Mouse (Mus musculus): Measurements from ENCODE around the gene Lce1h. TPM values are rescaled to one million over a fixed set of nuclear protein-coding genes. Genes with fewer than 3 reads are reported as not detected.

Gene Lce1h
- not detected in 2 replicates for polyA plus RNA-seq (2016; fragmentation: Nextera tagmentation; extraction: Ambion mirVana)

DNA sequence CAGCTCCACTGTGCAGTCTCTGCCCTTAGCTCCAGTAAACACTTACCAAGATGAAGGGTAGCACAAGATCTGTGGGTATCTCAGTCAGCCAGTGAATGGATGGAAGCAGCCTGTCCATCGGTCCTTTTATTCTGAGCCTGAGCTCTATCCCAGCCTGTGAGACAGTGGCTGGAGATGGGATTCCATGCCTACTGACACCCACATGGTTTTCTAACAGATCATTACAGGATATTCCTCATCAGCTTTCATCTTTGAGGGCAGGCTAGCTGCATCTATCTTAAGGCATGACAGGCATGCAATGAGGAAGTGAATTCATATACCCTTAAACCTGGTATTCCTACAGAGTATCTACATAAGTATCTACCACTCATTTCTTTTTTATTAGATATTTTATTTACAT lies at the start of gene Lce1h:
Gene Lce1h (minus strand): TSS at position 101 of the 400 bp plus-strand sequence.
- H3K27ac ChIP-seq: no peak within 1 kb of the TSS
- no peak for DNase-seq (ENCODE audit: low spot score)
- H3K4me3 ChIP-seq: no peak within 1 kb of the TSS
- H3K36me3 ChIP-seq: no peaks in the 10 kb centered on the region
- H3K27me3 ChIP-seq (ENCODE audit: insufficient read depth, poor library complexity, severe bottlenecking): no peaks in the 10 kb centered on the region
- no peaks in the 10 kb centered on the region for H3K9me3 ChIP-seq
- 97% methylated on average over 1 of the region's 1 CpGs for WGBS
- H3K4me1 ChIP-seq (replicated peaks): no peaks in the 10 kb centered on the region

DNA sequence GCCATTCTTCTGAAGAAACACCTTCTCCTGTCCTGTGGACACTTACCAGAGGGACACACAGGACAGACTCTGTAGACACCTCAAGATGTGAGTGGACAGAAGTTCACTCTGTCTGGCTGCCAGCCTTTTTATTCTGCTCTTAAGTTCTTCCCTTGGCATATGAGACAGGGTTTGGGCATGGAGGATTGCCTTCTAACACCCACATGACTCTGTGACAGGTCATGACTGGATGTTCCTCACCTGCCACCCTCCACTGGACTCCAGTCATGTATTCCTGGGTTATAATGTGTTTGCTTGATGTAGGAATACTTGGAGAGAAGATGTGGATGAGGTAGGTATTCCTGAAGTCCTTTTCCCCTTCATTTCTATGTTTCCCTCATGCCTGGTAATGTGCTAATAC lies 42.9 kb upstream of the Lce1h start, which contains the start of gene Lce1k:
Gene Lce1k (minus strand): TSS at position 101 of the 400 bp plus-strand sequence.
- H3K27ac ChIP-seq: no peak within 1 kb of the TSS
- no peaks in the 10 kb centered on the region for H3K9me3 ChIP-seq
- H3K4me3 ChIP-seq: no peak within 1 kb of the TSS
- no peaks in the 10 kb centered on the region for H3K4me1 ChIP-seq (replicated peaks)
- H3K27me3 ChIP-seq (ENCODE audit: insufficient read depth, poor library complexity, severe bottlenecking): no peaks in the 10 kb centered on the region
- H3K36me3 ChIP-seq: no peaks in the 10 kb centered on the region
- no peak for DNase-seq (ENCODE audit: low spot score)

GRCm38 (mm10) chr3:92790414-92790813 lies 25.5 kb upstream of the Lce1h start, which contains the start of gene Lce1j:
TSS of gene Lce1j (minus strand) at chr3:92790514.
- Histone ChIP-seq H3K9me3 (no peaks in the 10 kb centered on the region), H3K4me3 (no peak within 1 kb of the TSS), H3K27ac (no peak within 1 kb of the TSS), H3K4me1 (replicated peaks) (no peaks in the 10 kb centered on the region), H3K27me3 (ENCODE audit: insufficient read depth, poor library complexity, severe bottlenecking) (no peaks in the 10 kb centered on the region), H3K36me3 (no peaks in the 10 kb centered on the region)
- DNase-seq (ENCODE audit: low spot score): no peak
- 84% methylated on average over 1 of the region's 1 CpGs for WGBS

DNA sequence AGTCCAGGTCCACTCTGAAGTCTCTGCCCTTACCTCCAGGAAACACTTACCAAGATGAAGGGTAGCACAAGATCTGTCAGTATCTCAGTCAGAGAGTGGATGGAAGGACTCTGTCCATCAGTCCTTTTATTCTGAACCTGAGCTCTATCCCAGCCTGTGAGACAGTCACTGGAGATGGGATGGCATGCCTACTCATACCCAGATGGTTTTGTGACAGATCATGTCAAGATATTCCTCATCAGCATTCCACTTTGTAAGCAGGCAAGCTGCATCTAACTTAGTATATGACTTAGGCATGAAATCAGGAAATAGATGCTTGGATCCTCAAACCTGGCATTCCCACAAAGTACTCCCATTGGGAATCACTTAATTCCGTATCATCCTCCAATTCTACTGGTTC lies 13.9 kb upstream of the Lce1h start, which contains the start of gene Lce1i:
Gene Lce1i (minus strand): TSS at position 101 of the 400 bp plus-strand sequence.
- no peaks in the 10 kb centered on the region for H3K36me3 ChIP-seq
- no peaks in the 10 kb centered on the region for H3K4me1 ChIP-seq (replicated peaks)
- H3K9me3 ChIP-seq: no peaks in the 10 kb centered on the region
- WGBS: 82% methylated on average over 1 of the region's 1 CpGs
- H3K27ac ChIP-seq: no peak within 1 kb of the TSS
- DNase-seq (ENCODE audit: low spot score): no peak
- no peaks in the 10 kb centered on the region for H3K27me3 ChIP-seq (ENCODE audit: insufficient read depth, poor library complexity, severe bottlenecking)
- no peak within 1 kb of the TSS for H3K4me3 ChIP-seq

- H3K4me3 ChIP-seq: no peak overlapping the region
- WGBS: 27% methylated on average over 3 of the region's 3 CpGs
- no peaks in the 10 kb centered on the region for H3K36me3 ChIP-seq
- no peaks in the 10 kb centered on the region for H3K4me1 ChIP-seq (replicated peaks)
- no peaks in the 10 kb centered on the region for H3K27me3 ChIP-seq (ENCODE audit: insufficient read depth, poor library complexity, severe bottlenecking)
- H3K9me3 ChIP-seq: no peaks in the 10 kb centered on the region
- DNase-seq (ENCODE audit: low spot score): no peak
- no peak overlapping the region for H3K27ac ChIP-seq
Observed at GRCm38 (mm10) chr3:92771573-92771972, 6.7 kb upstream of the Lce1h start.

GRCm38 (mm10) chr3:92753197-92753596 lies 11.7 kb downstream of the Lce1h start:
- H3K27me3 ChIP-seq (ENCODE audit: insufficient read depth, poor library complexity, severe bottlenecking): no peaks in the 10 kb centered on the region
- DNase-seq (ENCODE audit: low spot score): no peak
- no peak overlapping the region for H3K27ac ChIP-seq
- H3K36me3 ChIP-seq: no peaks in the 10 kb centered on the region
- H3K4me3 ChIP-seq: no peak overlapping the region
- no peaks in the 10 kb centered on the region for H3K4me1 ChIP-seq (replicated peaks)
- no peaks in the 10 kb centered on the region for H3K9me3 ChIP-seq
- WGBS: 38% methylated on average over 3 of the region's 3 CpGs

GRCm38 (mm10) chr3:92752238-92752637 lies 12.6 kb downstream of the Lce1h start, which contains the start of gene Lce1g:
TSS of gene Lce1g (minus strand) at chr3:92752338.
- DNase-seq (ENCODE audit: low spot score): no peak
- no peaks in the 10 kb centered on the region for H3K36me3 ChIP-seq
- H3K27me3 ChIP-seq (ENCODE audit: insufficient read depth, poor library complexity, severe bottlenecking): no peaks in the 10 kb centered on the region
- H3K4me1 ChIP-seq (replicated peaks): no peaks in the 10 kb centered on the region
- WGBS: 82% methylated on average over 1 of the region's 1 CpGs
- no peak within 1 kb of the TSS for H3K27ac ChIP-seq
- no peaks in the 10 kb centered on the region for H3K9me3 ChIP-seq
- H3K4me3 ChIP-seq: no peak within 1 kb of the TSS

GRCm38 (mm10) chr3:92738996-92739395 lies 25.9 kb downstream of the Lce1h start, which contains the start of gene Gm38119:
TSS of gene Gm38119 (minus strand) at chr3:92739096.
- 77% methylated on average over 1 of the region's 1 CpGs for WGBS
- Histone ChIP-seq H3K4me1 (replicated peaks) (no peaks in the 10 kb centered on the region), H3K9me3 (no peaks in the 10 kb centered on the region), H3K27ac (no peak within 1 kb of the TSS), H3K27me3 (ENCODE audit: insufficient read depth, poor library complexity, severe bottlenecking) (no peaks in the 10 kb centered on the region), H3K36me3 (no peaks in the 10 kb centered on the region), H3K4me3 (no peak within 1 kb of the TSS)
- DNase-seq (ENCODE audit: low spot score): no peak

DNA sequence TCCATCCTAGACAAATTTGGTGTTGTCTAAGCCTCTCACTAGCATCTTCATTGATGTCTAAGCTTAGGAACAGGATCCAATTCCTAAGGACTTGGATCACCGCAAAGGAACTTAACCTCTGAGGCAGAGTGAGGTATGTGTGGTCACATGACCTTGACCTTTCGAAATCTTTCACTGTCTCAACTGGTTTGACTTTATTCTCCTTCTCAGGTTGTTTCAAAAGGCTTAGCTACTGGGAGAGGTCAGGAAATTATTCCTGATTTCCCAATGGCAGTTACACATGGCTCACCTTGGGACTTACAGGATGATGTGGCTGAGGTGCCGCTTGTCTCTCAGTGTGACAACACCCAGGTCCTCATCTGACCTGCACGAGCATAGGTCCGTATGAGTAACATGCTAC lies 42.2 kb downstream of the Lce1h start:
- Histone ChIP-seq H3K27me3 (ENCODE audit: insufficient read depth, poor library complexity, severe bottlenecking) (no peaks in the 10 kb centered on the region), H3K4me1 (replicated peaks) (no peaks in the 10 kb centered on the region), H3K36me3 (no peaks in the 10 kb centered on the region), H3K4me3 (no peak overlapping the region), H3K27ac (no peak overlapping the region), H3K9me3 (no peaks in the 10 kb centered on the region)
- WGBS: 90% methylated on average over 5 of the region's 5 CpGs
- no peak for DNase-seq (ENCODE audit: low spot score)

GRCm38 (mm10) chr3:92720250-92720649 lies 44.6 kb downstream of the Lce1h start, which contains the start of gene Lce1f:
TSS of gene Lce1f (minus strand) at chr3:92720350.
- H3K27me3 ChIP-seq (ENCODE audit: insufficient read depth, poor library complexity, severe bottlenecking): no peaks in the 10 kb centered on the region
- no peaks in the 10 kb centered on the region for H3K9me3 ChIP-seq
- H3K27ac ChIP-seq: no peak within 1 kb of the TSS
- no peaks in the 10 kb centered on the region for H3K4me1 ChIP-seq (replicated peaks)
- DNase-seq (ENCODE audit: low spot score): no peak
- 83% methylated on average over 3 of the region's 3 CpGs for WGBS
- H3K4me3 ChIP-seq: no peak within 1 kb of the TSS
- no peaks in the 10 kb centered on the region for H3K36me3 ChIP-seq

DNA sequence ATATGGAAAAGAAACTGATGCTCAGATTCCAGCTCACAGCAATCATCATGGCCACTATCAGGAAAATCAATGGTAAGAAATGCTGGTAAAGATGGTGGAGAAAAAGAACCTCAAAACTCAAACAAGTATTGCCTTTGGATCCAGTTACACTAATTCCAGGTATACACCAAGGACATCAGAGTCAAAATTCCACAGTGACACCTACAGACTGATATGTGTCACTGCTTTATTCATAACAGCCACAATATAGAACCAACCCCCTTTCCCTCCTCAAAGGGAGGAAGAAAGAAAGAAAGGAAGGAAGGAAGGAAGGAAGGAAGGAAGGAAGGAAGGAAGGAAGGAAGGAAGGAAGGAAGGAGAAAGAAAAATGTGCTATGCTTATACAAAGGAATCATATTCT lies 49.7 kb downstream of the Lce1h start:
- Histone ChIP-seq H3K4me1 (replicated peaks) (no peaks in the 10 kb centered on the region), H3K9me3 (no peaks in the 10 kb centered on the region), H3K27me3 (ENCODE audit: insufficient read depth, poor library complexity, severe bottlenecking) (no peaks in the 10 kb centered on the region), H3K27ac (no peak overlapping the region), H3K4me3 (no peak overlapping the region), H3K36me3 (no peaks in the 10 kb centered on the region)
- DNase-seq (ENCODE audit: low spot score): no peak

Other genes with a start within 250 kb of the Lce1h start
- not detected in 2 replicates for gene 2310046K23Rik, start 230.6 kb downstream of the Lce1h start, polyA plus RNA-seq (2016; fragmentation: Nextera tagmentation; extraction: Ambion mirVana)
- not detected in 2 replicates for gene Ivl, start 191.3 kb downstream of the Lce1h start, polyA plus RNA-seq (2016; fragmentation: Nextera tagmentation; extraction: Ambion mirVana)
- not detected in 2 replicates for gene Smcp, start 176.1 kb downstream of the Lce1h start, polyA plus RNA-seq (2016; fragmentation: Nextera tagmentation; extraction: Ambion mirVana)
- gene 2210017I01Rik, start 157.6 kb downstream of the Lce1h start, polyA plus RNA-seq (2016; fragmentation: Nextera tagmentation; extraction: Ambion mirVana): not detected in 2 replicates
- gene Lce6a, start 143.4 kb downstream of the Lce1h start, polyA plus RNA-seq (2016; fragmentation: Nextera tagmentation; extraction: Ambion mirVana): not detected in 2 replicates
- gene Lce1a1, start 116.8 kb downstream of the Lce1h start, polyA plus RNA-seq (2016; fragmentation: Nextera tagmentation; extraction: Ambion mirVana): not detected in 2 replicates
- not detected in 2 replicates for gene Lce1b, start 108.1 kb downstream of the Lce1h start, polyA plus RNA-seq (2016; fragmentation: Nextera tagmentation; extraction: Ambion mirVana)
- not detected in 2 replicates for gene Lce1a2, start 94.8 kb downstream of the Lce1h start, polyA plus RNA-seq (2016; fragmentation: Nextera tagmentation; extraction: Ambion mirVana)
- not detected in 2 replicates for gene Lce1c, start 85.8 kb downstream of the Lce1h start, polyA plus RNA-seq (2016; fragmentation: Nextera tagmentation; extraction: Ambion mirVana)
- gene Lce1d, start 77.9 kb downstream of the Lce1h start, polyA plus RNA-seq (2016; fragmentation: Nextera tagmentation; extraction: Ambion mirVana): not detected in 2 replicates
- gene Lce1e, start 56.0 kb downstream of the Lce1h start, polyA plus RNA-seq (2016; fragmentation: Nextera tagmentation; extraction: Ambion mirVana): not detected in 2 replicates
- gene Lce1f, start 44.7 kb downstream of the Lce1h start, polyA plus RNA-seq (2016; fragmentation: Nextera tagmentation; extraction: Ambion mirVana): not detected in 2 replicates
- not detected in 2 replicates for gene Gm38119, start 26.0 kb downstream of the Lce1h start, polyA plus RNA-seq (2016; fragmentation: Nextera tagmentation; extraction: Ambion mirVana)
- gene Lce1g, start 12.7 kb downstream of the Lce1h start, polyA plus RNA-seq (2016; fragmentation: Nextera tagmentation; extraction: Ambion mirVana): not detected in 2 replicates
- gene Lce1i, start 13.8 kb upstream of the Lce1h start, polyA plus RNA-seq (2016; fragmentation: Nextera tagmentation; extraction: Ambion mirVana): not detected in 2 replicates
- gene Lce1j, start 25.4 kb upstream of the Lce1h start, polyA plus RNA-seq (2016; fragmentation: Nextera tagmentation; extraction: Ambion mirVana): not detected in 2 replicates
- not detected in 2 replicates for gene Lce1k, start 42.8 kb upstream of the Lce1h start, polyA plus RNA-seq (2016; fragmentation: Nextera tagmentation; extraction: Ambion mirVana)
- not detected in 2 replicates for gene Kprp, start 62.2 kb upstream of the Lce1h start, polyA plus RNA-seq (2016; fragmentation: Nextera tagmentation; extraction: Ambion mirVana)
- gene Lce1l, start 86.2 kb upstream of the Lce1h start, polyA plus RNA-seq (2016; fragmentation: Nextera tagmentation; extraction: Ambion mirVana): not detected in 2 replicates
- gene 2310050C09Rik, start 105.2 kb upstream of the Lce1h start, polyA plus RNA-seq (2016; fragmentation: Nextera tagmentation; extraction: Ambion mirVana): not detected in 2 replicates
- not detected in 2 replicates for gene Lce3a, start 161.2 kb upstream of the Lce1h start, polyA plus RNA-seq (2016; fragmentation: Nextera tagmentation; extraction: Ambion mirVana)
- not detected in 2 replicates for gene Lce3b, start 167.9 kb upstream of the Lce1h start, polyA plus RNA-seq (2016; fragmentation: Nextera tagmentation; extraction: Ambion mirVana)
- gene Lce3c, start 179.4 kb upstream of the Lce1h start, polyA plus RNA-seq (2016; fragmentation: Nextera tagmentation; extraction: Ambion mirVana): not detected in 2 replicates
- not detected in 2 replicates for gene Lce3d, start 192.3 kb upstream of the Lce1h start, polyA plus RNA-seq (2016; fragmentation: Nextera tagmentation; extraction: Ambion mirVana)
- not detected in 2 replicates for gene Lce3e, start 202.0 kb upstream of the Lce1h start, polyA plus RNA-seq (2016; fragmentation: Nextera tagmentation; extraction: Ambion mirVana)
- not detected in 2 replicates for gene Lce3f, start 227.2 kb upstream of the Lce1h start, polyA plus RNA-seq (2016; fragmentation: Nextera tagmentation; extraction: Ambion mirVana)

Data from hindbrain, embryonic 10.5 days (tissue).